Mouse (Mus musculus): ENCODE measurements around the gene Dusp3. TPM values are rescaled to one million over a fixed set of nuclear protein-coding genes. Genes with fewer than 3 reads are reported as not detected.

The Dusp3 gene
- polyA plus RNA-seq, 1 experiment from 2014 or later = 16.9 TPM

DNA sequence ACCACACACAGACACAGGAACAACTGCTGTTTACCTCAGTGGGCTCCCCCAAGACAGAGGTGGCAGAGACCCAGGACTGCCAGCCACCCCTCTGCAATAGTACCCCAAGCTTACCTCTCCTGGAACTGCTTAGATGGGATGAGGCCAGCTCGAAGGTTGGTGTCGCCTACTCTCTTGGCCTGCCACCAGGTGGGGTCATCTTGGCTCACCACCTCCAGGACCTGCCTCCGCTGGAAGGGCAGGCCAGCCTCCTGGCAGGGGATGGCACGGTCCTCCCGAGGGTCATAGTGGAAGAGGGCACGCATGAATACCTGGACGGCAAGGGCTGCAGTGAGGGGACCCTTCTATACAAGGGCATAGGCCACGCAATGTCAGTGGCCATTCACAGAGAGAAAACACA lies 26.4 kb upstream of the Dusp3 start:
- TF ChIP-seq CTCF (IDR thresholded peaks at IDR 0.05; ENCODE audit: low read depth) = no peak
- 77% methylated on average over 8 of the region's 8 CpGs for WGBS
- 0 out of 2 replicates have a peak, but pooled peaks cover 4% of the 10 kb centered on the region for H3K36me3 ChIP-seq (ENCODE audit: insufficient read depth)

DNA sequence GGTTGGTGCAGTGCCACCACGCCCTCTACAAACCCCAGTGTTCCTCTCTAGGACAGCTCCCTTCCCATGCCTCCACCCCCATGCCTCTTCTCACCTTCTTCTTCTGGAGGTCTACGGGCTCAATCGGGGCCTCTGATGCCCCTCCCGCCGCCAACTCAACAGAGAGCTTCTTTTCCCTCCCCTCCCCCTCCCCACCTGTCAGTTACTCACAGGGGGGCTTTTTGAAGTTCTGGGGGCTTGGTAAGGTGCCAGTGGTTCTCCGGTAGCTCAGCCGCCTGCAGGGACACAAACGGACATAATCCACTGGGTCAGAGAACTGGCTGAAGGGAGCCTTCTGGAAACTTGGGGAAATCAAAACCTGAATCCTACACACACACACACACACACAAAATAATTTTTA lies 24.7 kb upstream of the Dusp3 start:
- Histone ChIP-seq H3K27me3 (ENCODE audit: insufficient read depth, low read length) (no peaks in the 10 kb centered on the region), H3K4me2 (no peak overlapping the region), H3K36me3 (ENCODE audit: insufficient read depth) (0 out of 2 replicates have a peak, but pooled peaks cover 4% of the 10 kb centered on the region), H3K4me1 (ENCODE audit: insufficient read depth) (no peaks in the 10 kb centered on the region), H3K9me3 (ENCODE audit: low read depth, low read length) (no peaks in the 10 kb centered on the region), H3K9ac (no peak overlapping the region), H3K4me3 (ENCODE audit: low read depth, low read length) (no peak overlapping the region), H3K27ac (ENCODE audit: low read depth) (no peak overlapping the region)
- no peak for TF ChIP-seq CTCF (IDR thresholded peaks at IDR 0.05; ENCODE audit: low read depth)
- DNase-seq = no peak
- WGBS = 68% methylated on average over 8 of the region's 8 CpGs
- no peak for ATAC-seq (ENCODE audit: insufficient read depth)

More for the DNA sequence above, 26.4 kb upstream of the Dusp3 start:
- no peak overlapping the region for H3K9ac ChIP-seq
- H3K27me3 ChIP-seq (ENCODE audit: insufficient read depth, low read length) = no peaks in the 10 kb centered on the region
- H3K9me3 ChIP-seq (ENCODE audit: low read depth, low read length) = no peaks in the 10 kb centered on the region
- no peak for DNase-seq
- H3K4me2 ChIP-seq = no peak overlapping the region
- ATAC-seq (ENCODE audit: insufficient read depth) = no peak
- H3K4me3 ChIP-seq (ENCODE audit: low read depth, low read length) = no peak overlapping the region
- H3K27ac ChIP-seq (ENCODE audit: low read depth) = no peak overlapping the region
- no peaks in the 10 kb centered on the region for H3K4me1 ChIP-seq (ENCODE audit: insufficient read depth)

- TF ChIP-seq CTCF (IDR thresholded peaks at IDR 0.05; ENCODE audit: low read depth) = no peak
Observed at GRCm38 (mm10) chr11:102010140-102010539, 23.3 kb upstream of the Dusp3 start.

GRCm38 (mm10) chr11:102008954-102009637 lies 22.3 kb upstream of the Dusp3 start:
- no peak overlapping the region for H3K4me2 ChIP-seq
- no peak overlapping the region for H3K9ac ChIP-seq
- TF ChIP-seq CTCF (IDR thresholded peaks at IDR 0.05; ENCODE audit: low read depth) = no peak
- H3K4me3 ChIP-seq (ENCODE audit: low read depth, low read length) = no peak overlapping the region
- ATAC-seq (ENCODE audit: insufficient read depth) (no peak), DNase-seq (peak; percentile 60)
- no peaks in the 10 kb centered on the region for H3K4me1 ChIP-seq (ENCODE audit: insufficient read depth)
- no peaks in the 10 kb centered on the region for H3K9me3 ChIP-seq (ENCODE audit: low read depth, low read length)
- no peak overlapping the region for H3K27ac ChIP-seq (ENCODE audit: low read depth)
- H3K27me3 ChIP-seq (ENCODE audit: insufficient read depth, low read length) = no peaks in the 10 kb centered on the region
- 60% methylated on average over 15 of the region's 15 CpGs for WGBS
- no peaks in the 10 kb centered on the region for H3K36me3 ChIP-seq (ENCODE audit: insufficient read depth)

More at GRCm38 (mm10) chr11:102010140-102010539, 23.3 kb upstream of the Dusp3 start:
- no peaks in the 10 kb centered on the region for H3K27me3 ChIP-seq (ENCODE audit: insufficient read depth, low read length)
- 79% methylated on average over 13 of the region's 13 CpGs for WGBS
- no peak overlapping the region for H3K9ac ChIP-seq
- H3K27ac ChIP-seq (ENCODE audit: low read depth) = no peak overlapping the region
- DNase-seq (no peak), ATAC-seq (ENCODE audit: insufficient read depth) (no peak)
- H3K4me2 ChIP-seq = no peak overlapping the region
- 0 out of 2 replicates have a peak, but pooled peaks cover under 1% of the 10 kb centered on the region for H3K36me3 ChIP-seq (ENCODE audit: insufficient read depth)
- H3K4me1 ChIP-seq (ENCODE audit: insufficient read depth) = no peaks in the 10 kb centered on the region
- H3K4me3 ChIP-seq (ENCODE audit: low read depth, low read length) = no peak overlapping the region
- H3K9me3 ChIP-seq (ENCODE audit: low read depth, low read length) = no peaks in the 10 kb centered on the region

DNA sequence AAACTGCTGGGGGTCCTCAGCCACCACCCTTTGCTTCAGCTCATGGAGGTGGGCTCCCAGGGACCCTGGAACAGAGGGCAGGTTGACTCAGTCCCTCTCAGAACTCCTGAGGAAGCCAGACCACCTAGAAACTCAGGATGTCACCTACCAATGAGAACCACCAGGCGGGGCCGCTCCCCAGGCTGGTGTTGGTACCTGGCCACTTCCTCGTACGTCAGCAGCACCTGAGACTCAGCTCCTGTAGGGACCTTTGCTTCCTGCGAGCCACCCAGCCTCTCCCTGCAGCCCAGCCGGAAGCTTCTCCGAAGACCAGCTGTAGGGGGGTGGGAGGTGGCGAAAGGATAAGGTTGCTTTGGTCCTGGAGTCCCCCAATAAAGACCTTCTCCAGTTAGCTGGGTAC lies 21.6 kb upstream of the Dusp3 start:
- WGBS = 78% methylated on average over 8 of the region's 8 CpGs
- Histone ChIP-seq H3K27ac (ENCODE audit: low read depth) (no peak overlapping the region), H3K36me3 (ENCODE audit: insufficient read depth) (no peaks in the 10 kb centered on the region; the same call in 1 of the 2 replicates), H3K9me3 (ENCODE audit: low read depth, low read length) (no peaks in the 10 kb centered on the region), H3K4me3 (ENCODE audit: low read depth, low read length) (no peak overlapping the region), H3K27me3 (ENCODE audit: insufficient read depth, low read length) (no peaks in the 10 kb centered on the region), H3K9ac (no peak overlapping the region), H3K4me2 (no peak overlapping the region), H3K4me1 (ENCODE audit: insufficient read depth) (no peaks in the 10 kb centered on the region)
- TF ChIP-seq CTCF (IDR thresholded peaks at IDR 0.05; ENCODE audit: low read depth) = no peak
- DNase-seq = no peak
- no peak for ATAC-seq (ENCODE audit: insufficient read depth)

DNA sequence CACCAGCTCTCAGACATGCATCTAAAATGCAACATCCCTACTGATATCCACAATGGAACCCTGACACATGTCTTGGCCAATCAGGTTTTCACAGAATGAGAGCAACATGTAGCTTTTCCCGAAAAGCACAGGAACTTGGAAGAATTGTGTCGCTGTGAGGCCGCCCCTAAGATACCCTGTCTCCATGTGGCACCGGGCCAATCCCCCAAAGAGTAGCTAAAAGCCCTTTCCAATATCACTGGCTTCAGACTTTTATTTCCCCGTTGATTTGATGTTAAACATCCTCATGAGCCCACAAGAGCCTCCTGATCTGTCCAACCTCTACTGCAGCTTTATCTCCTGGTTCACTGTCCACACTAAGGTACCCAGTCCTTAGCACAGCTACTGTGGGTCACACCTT lies 19.9 kb upstream of the Dusp3 start:
- Histone ChIP-seq H3K9ac (no peak overlapping the region), H3K4me1 (ENCODE audit: insufficient read depth) (no peaks in the 10 kb centered on the region), H3K4me3 (ENCODE audit: low read depth, low read length) (no peak overlapping the region), H3K4me2 (no peak overlapping the region), H3K27me3 (ENCODE audit: insufficient read depth, low read length) (no peaks in the 10 kb centered on the region), H3K27ac (ENCODE audit: low read depth) (no peak overlapping the region), H3K9me3 (ENCODE audit: low read depth, low read length) (no peaks in the 10 kb centered on the region), H3K36me3 (ENCODE audit: insufficient read depth) (no peaks in the 10 kb centered on the region; the same call in 1 of the 2 replicates)
- TF ChIP-seq CTCF (IDR thresholded peaks at IDR 0.05; ENCODE audit: low read depth) = no peak
- no peak for DNase-seq
- ATAC-seq (ENCODE audit: insufficient read depth) = no peak
- 80% methylated on average over 5 of the region's 5 CpGs for WGBS

- no peak for ATAC-seq (ENCODE audit: insufficient read depth)
- H3K4me3 ChIP-seq (ENCODE audit: low read depth, low read length) = no peak overlapping the region
- H3K9ac ChIP-seq = no peak overlapping the region
- no peaks in the 10 kb centered on the region; the same call in 1 of the 2 replicates for H3K36me3 ChIP-seq (ENCODE audit: insufficient read depth)
- no peak overlapping the region for H3K4me2 ChIP-seq
- H3K9me3 ChIP-seq (ENCODE audit: low read depth, low read length) = no peaks in the 10 kb centered on the region
- WGBS = 64% methylated on average over 9 of the region's 9 CpGs
- H3K27ac ChIP-seq (ENCODE audit: low read depth) = no peak overlapping the region
- no peaks in the 10 kb centered on the region for H3K4me1 ChIP-seq (ENCODE audit: insufficient read depth)
- no peak for TF ChIP-seq CTCF (IDR thresholded peaks at IDR 0.05; ENCODE audit: low read depth)
- H3K27me3 ChIP-seq (ENCODE audit: insufficient read depth, low read length) = no peaks in the 10 kb centered on the region
- no peak for DNase-seq
Observed at GRCm38 (mm10) chr11:102006271-102006670, 19.5 kb upstream of the Dusp3 start.

All from lung, embryonic 14.5 days (tissue).